Mouse (Mus musculus) liver, adult 2 months (tissue): ENCODE results near the gene Selp. TPM values are rescaled to one million over a fixed set of nuclear protein-coding genes. Genes with fewer than 3 reads are reported as not detected.

Experiments
- DNase-seq: peaks from one replicate; pipeline ENCODE4 v3.0.0-alpha.2; 2011; ENCODE audit warnings: low read depth, low spot score; ENCODE audit errors: extremely low read depth
- H3K27ac ChIP-seq: fragments of 200-500 bp; replicated peaks from 2 replicates; pipeline ENCODE4 v1.5.1; 2012; ENCODE audit warnings: low read depth, mild to moderate bottlenecking, control low read depth, inconsistent platforms, low read length; ENCODE audit not compliant: insufficient read depth
- H3K27me3 ChIP-seq: fragments of 200-500 bp; 2 replicates; pipeline ENCODE4 v1.6.1; 2012; ENCODE audit warnings: mild to moderate bottlenecking, moderate library complexity, low read length, inconsistent platforms; ENCODE audit not compliant: control insufficient read depth, insufficient read depth
- H3K36me3 ChIP-seq: fragments of 200-500 bp; 2 replicates; pipeline ENCODE4 v1.6.1; 2012; ENCODE audit warnings: low read length, inconsistent platforms; ENCODE audit not compliant: control insufficient read depth, insufficient read depth
- H3K4me1 ChIP-seq: fragments of 200-500 bp; 2 replicates; pipeline ENCODE4 v1.6.1; 2011; ENCODE audit warnings: low read length; ENCODE audit not compliant: control insufficient read depth, insufficient read depth
- H3K4me3 ChIP-seq: fragments of 200-500 bp; 2 replicates; pipeline ENCODE4 v1.5.1; 2011; ENCODE audit warnings: low read depth, mild to moderate bottlenecking, control low read depth, low read length, moderate library complexity; ENCODE audit not compliant: insufficient read depth
- H3K79me2 ChIP-seq: fragments of 200-500 bp; 2 replicates; pipeline ENCODE4 v1.6.1; 2012; ENCODE audit warnings: inconsistent platforms, mild to moderate bottlenecking, low read length, moderate library complexity; ENCODE audit not compliant: control insufficient read depth, insufficient read depth
- H3K9ac ChIP-seq: fragments of 200-500 bp; 2 replicates; pipeline ENCODE4 v1.6.1; 2012; ENCODE audit warnings: low read depth, mild to moderate bottlenecking, control low read depth, inconsistent platforms, low read length
- CTCF ChIP-seq: fragments of 200-500 bp; IDR thresholded peaks from 2 replicates; pipeline ENCODE4 v1.5.1; 2011; ENCODE audit warnings: low read depth, low read length, control low read depth
- POLR2A ChIP-seq: fragments of 200-500 bp; IDR thresholded peaks from 2 replicates; pipeline ENCODE4 v1.6.1; 2011; ENCODE audit warnings: low read length, control low read depth; ENCODE audit not compliant: insufficient read depth; ENCODE audit errors: extremely low read depth
- WGBS: fragments of 180-500 bp; shearing (Covaris S2); methylation state at CpG from one replicate; pipeline ENCODE4 v1.1.7; 2018; 5-methylcytosine and 5-hydroxymethylcytosine counted together
- polyA plus RNA-seq: library from polyadenylated mRNA; depleted of rRNA; stranded (reverse); fragments of >200 nt; gene quantifications from 2 replicates; pipeline ENCODE4 v1.2.3, GENCODE M21; 2012
- total RNA-seq: library from RNA; depleted of rRNA; stranded (reverse); fragments of >200 nt; gene quantifications from 2 replicates; pipeline ENCODE4 v1.2.3, GENCODE M21; 2014

Selp gene
- total and polyA plus RNA-seq, 2 experiments = 0.40 to 0.65 TPM

DNA sequence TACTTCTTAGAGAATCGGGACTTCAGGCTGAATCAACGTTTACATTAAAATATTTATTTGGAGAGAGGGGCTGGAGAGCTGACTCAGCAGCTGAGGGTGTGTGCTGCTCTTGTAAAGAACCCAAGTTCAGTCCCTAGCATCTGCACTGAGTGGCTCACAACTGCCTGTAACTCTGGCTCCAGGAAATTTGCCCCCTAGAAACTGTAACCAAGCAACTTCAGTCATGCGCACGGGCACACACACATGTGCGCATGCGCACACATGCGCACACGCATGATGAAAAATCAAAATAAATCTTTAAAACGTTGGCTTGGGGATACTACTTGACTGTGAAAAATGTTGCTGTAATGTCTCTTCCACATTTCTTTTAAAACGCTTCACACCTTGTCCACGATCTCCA, 36.0 kb upstream of the Selp start:
- Histone ChIP-seq H3K36me3 (no peaks in the 10 kb centered on the region), H3K9ac (no peak overlapping the region), H3K27ac (no peak overlapping the region), H3K4me1 (no peaks in the 10 kb centered on the region), H3K27me3 (no peaks in the 10 kb centered on the region), H3K4me3 (no peak overlapping the region), H3K79me2 (no peaks in the 10 kb centered on the region)
- no peak for DNase-seq
- WGBS = 79% methylated on average over 11 of the region's 11 CpGs
- no peak for TF ChIP-seq POLR2A
- TF ChIP-seq CTCF = no peak

DNA sequence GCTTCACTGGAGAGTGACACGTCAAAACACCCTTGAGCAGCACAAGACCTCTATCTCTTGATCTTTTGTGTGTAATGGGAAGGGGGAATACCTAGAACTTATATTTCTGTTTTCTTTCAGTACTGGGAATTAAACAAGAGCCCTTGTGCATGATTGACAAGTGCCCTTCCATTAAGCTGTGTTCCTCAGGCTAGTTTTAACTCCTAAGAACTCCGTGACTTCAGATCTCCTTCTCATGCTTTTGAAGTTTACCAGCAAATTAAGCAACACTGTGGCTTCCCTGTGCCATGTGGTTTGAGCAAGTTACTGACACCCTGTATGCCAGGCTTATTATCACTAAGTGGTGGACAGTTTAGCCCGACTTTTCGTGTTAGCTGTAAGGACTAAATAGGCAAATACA, 32.0 kb upstream of the Selp start:
- TF ChIP-seq CTCF = no peak
- TF ChIP-seq POLR2A = no peak
- H3K4me1 ChIP-seq = no peaks in the 10 kb centered on the region
- no peak overlapping the region for H3K9ac ChIP-seq
- no peaks in the 10 kb centered on the region for H3K79me2 ChIP-seq
- no peaks in the 10 kb centered on the region for H3K27me3 ChIP-seq
- no peak overlapping the region for H3K4me3 ChIP-seq
- 91% methylated on average over 4 of the region's 4 CpGs for WGBS
- no peak for DNase-seq
- no peak overlapping the region for H3K27ac ChIP-seq
- H3K36me3 ChIP-seq = no peaks in the 10 kb centered on the region

DNA sequence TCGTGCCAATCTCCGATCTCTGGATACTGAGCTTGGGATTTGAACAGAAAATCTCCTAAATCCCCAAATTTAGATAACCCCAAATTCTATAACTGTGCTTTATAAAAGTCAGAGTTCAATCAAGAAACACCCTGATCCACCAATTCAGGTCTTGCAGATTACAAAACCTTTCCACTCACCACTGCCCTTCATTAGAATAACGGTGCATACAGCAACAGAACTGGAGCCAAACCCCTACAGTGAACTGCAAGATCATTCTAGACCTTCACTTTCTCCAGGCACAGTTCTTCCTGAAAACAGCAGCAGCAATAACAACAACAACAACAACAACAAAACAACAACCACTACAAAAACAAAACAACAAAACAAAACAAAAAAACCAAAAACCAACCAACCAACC, 28.3 kb upstream of the Selp start:
- H3K79me2 ChIP-seq = no peaks in the 10 kb centered on the region
- no peak for DNase-seq
- no peak overlapping the region for H3K4me3 ChIP-seq
- no peaks in the 10 kb centered on the region for H3K27me3 ChIP-seq
- no peaks in the 10 kb centered on the region for H3K4me1 ChIP-seq
- no peak overlapping the region for H3K27ac ChIP-seq
- WGBS = 75% methylated on average over 3 of the region's 3 CpGs
- H3K36me3 ChIP-seq = no peaks in the 10 kb centered on the region
- TF ChIP-seq POLR2A (no peak), CTCF (no peak)
- H3K9ac ChIP-seq = no peak overlapping the region

DNA sequence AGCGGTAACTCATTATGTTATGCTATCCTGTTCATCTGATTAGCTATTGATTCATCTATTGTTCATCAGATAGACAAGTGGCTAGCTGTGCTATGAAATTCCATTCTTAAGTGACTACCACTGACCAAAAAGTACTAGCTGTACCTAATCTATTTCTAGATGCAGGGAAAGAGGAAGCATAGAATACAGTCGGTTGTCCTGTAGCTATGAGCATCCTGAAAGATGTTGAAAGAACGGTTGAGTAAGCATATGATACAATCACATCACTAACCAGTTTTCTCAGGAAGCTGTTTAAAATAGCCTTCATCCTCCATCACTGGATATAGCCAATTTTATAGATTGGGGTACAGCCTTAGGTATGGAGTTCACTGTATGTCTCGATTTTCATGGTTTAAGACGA, 27.2 kb upstream of the Selp start:
- no peak overlapping the region for H3K27ac ChIP-seq
- WGBS = 82% methylated on average over 5 of the region's 5 CpGs

DNA sequence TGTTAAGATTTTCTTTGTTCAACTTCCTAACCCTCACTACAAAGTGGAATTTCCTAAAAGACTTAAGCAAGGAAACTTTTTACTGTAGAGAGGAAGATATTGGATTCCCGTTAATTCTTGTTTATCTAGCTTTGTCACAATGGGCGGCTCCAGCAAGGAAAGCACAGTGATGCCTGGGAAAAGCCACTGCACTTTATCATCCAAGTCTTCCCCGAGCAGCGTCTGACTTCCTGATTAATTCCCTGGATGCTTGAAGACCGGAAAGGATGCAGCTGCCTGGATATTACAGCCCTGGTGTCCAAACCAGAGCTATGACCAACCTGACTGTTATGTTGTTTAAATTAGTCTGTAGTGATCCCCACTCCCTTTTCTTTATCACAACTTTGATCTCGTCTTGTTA, 18.3 kb upstream of the Selp start:
- WGBS = 60% methylated on average over 6 of the region's 6 CpGs
- TF ChIP-seq CTCF = no peak
- no peak for TF ChIP-seq POLR2A
- DNase-seq = no peak
- Histone ChIP-seq H3K79me2 (no peaks in the 10 kb centered on the region), H3K27ac (no peak overlapping the region), H3K4me3 (no peak overlapping the region), H3K27me3 (no peaks in the 10 kb centered on the region), H3K36me3 (no peaks in the 10 kb centered on the region), H3K4me1 (no peaks in the 10 kb centered on the region), H3K9ac (no peak overlapping the region)

More for the DNA sequence above, 27.2 kb upstream of the Selp start:
- H3K4me1 ChIP-seq = no peaks in the 10 kb centered on the region
- no peak overlapping the region for H3K4me3 ChIP-seq
- H3K9ac ChIP-seq = no peak overlapping the region
- no peaks in the 10 kb centered on the region for H3K27me3 ChIP-seq
- no peaks in the 10 kb centered on the region for H3K36me3 ChIP-seq
- no peak for DNase-seq
- H3K79me2 ChIP-seq = no peaks in the 10 kb centered on the region
- no peak for TF ChIP-seq CTCF
- no peak for TF ChIP-seq POLR2A

DNA sequence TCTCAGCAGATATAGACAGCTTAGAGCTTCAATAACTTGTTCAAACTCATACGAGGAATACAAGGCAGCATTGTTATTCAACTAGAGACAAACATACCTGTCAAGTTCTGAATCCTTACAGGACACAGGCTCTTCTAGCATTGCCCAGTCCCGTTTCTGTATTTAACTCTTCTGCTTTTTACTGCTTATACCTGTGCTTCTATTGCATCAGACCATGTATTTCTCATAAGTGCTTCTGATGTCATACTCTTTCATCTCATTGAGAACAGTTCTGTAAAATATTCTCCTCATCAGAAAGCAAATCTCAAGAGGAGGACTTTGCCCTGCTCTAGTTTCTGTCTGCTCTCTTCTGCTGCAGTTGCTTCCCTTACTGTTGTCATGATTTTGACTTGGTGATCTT, 17.2 kb upstream of the Selp start:
- WGBS = 77% methylated on average over 2 of the region's 2 CpGs
- no peak overlapping the region for H3K27ac ChIP-seq
- TF ChIP-seq CTCF (no peak), POLR2A (no peak)

More for the DNA sequence above, 17.2 kb upstream of the Selp start:
- Histone ChIP-seq H3K36me3 (no peaks in the 10 kb centered on the region), H3K4me1 (no peaks in the 10 kb centered on the region), H3K9ac (no peak overlapping the region), H3K27me3 (no peaks in the 10 kb centered on the region), H3K79me2 (no peaks in the 10 kb centered on the region), H3K4me3 (no peak overlapping the region)
- no peak for DNase-seq
